ENCODE assay signal across 8 mouse cellular contexts in the genomic region with DNA sequence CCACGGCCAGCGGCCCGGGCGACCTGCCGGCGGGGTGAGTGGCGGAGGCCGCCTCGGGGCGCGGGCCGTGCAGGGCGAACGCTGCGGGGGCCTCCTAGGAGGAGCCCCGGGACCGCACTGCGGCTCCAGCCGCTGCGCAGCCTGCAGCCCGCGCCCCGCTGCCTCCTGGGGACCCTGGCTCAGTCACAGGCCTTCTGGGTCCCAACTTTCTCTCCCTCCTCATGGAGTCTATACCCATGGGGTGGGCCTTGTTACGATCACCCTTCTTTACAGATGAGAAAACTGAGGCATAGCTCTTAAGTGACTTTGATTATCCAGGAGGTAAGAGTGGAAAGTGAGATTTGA. TPM values are rescaled to one million over a fixed set of nuclear protein-coding genes. Genes with fewer than 3 reads are reported as not detected.
DNase-seq lines count a peak whose midpoint lies in the region; ATAC-seq and TF ChIP-seq lines count a peak whose summit lies in the region.

No protein-coding gene starts in this region.

- peak overlapping the region; percentile 99 for H3K4me2 ChIP-seq in lung, embryonic 14.5 days
- peak overlapping the region; percentile 99 for H3K4me2 ChIP-seq in embryonic facial prominence, embryonic 15.5 days (replicated peaks)
- H3K4me2 ChIP-seq in intestine, embryonic 15.5 days (replicated peaks): peak overlapping the region; percentile 96
- H3K4me2 ChIP-seq in neural tube, embryonic 13.5 days: peak overlapping the region; percentile 75

- peak overlapping the region; percentile 82 for H3K27ac ChIP-seq in lung, embryonic 14.5 days (ENCODE audit: low read depth)
- no peak overlapping the region for H3K27ac ChIP-seq in embryonic facial prominence, embryonic 15.5 days (replicated peaks)
- peak overlapping the region; percentile 81 for H3K27ac ChIP-seq in intestine, embryonic 15.5 days
- no peak overlapping the region for H3K27ac ChIP-seq in neural tube, embryonic 13.5 days (replicated peaks)
- H3K27ac ChIP-seq in thymus, adult 2 months (ENCODE audit: control insufficient read depth, insufficient read depth, low read length): no peak overlapping the region

- peaks cover 6% of the 10 kb centered on the region; the same call in 1 of the 2 replicates for H3K4me1 ChIP-seq in lung, embryonic 14.5 days (ENCODE audit: insufficient read depth)
- peaks cover 31% of the 10 kb centered on the region for H3K4me1 ChIP-seq in embryonic facial prominence, embryonic 15.5 days
- peaks cover 24% of the 10 kb centered on the region for H3K4me1 ChIP-seq in intestine, embryonic 15.5 days (replicated peaks)
- H3K4me1 ChIP-seq in neural tube, embryonic 13.5 days (replicated peaks): peaks cover 15% of the 10 kb centered on the region
- no peaks in the 10 kb centered on the region for H3K4me1 ChIP-seq in thymus, adult 2 months (replicated peaks; ENCODE audit: control insufficient read depth, insufficient read depth, low read length)

- no peak; the same call in 1 of the 2 replicates for ATAC-seq in lung, embryonic 14.5 days (ENCODE audit: insufficient read depth)
- ATAC-seq in embryonic facial prominence, embryonic 15.5 days (ENCODE audit: insufficient number of reproducible peaks, low FRiP score, low TSS enrichment, low read depth): no peak
- ATAC-seq in intestine, embryonic 15.5 days: peak; percentile 9; the same call in 1 of the 2 replicates
- peak; percentile 61 for ATAC-seq in neural tube, embryonic 13.5 days (ENCODE audit: low read depth)
- no peak for ATAC-seq in frontal cortex, adult (ENCODE audit: low TSS enrichment)

- no peaks in the 10 kb centered on the region for H3K36me3 ChIP-seq in lung, embryonic 14.5 days (ENCODE audit: insufficient read depth)
- no peaks in the 10 kb centered on the region for H3K36me3 ChIP-seq in embryonic facial prominence, embryonic 15.5 days
- no peaks in the 10 kb centered on the region for H3K36me3 ChIP-seq in intestine, embryonic 15.5 days
- no peaks in the 10 kb centered on the region for H3K36me3 ChIP-seq in neural tube, embryonic 13.5 days
- H3K36me3 ChIP-seq in thymus, adult 2 months (ENCODE audit: control insufficient read depth, insufficient read depth, low read length): no peaks in the 10 kb centered on the region

- peak overlapping the region; percentile 67 for H3K9ac ChIP-seq in lung, embryonic 14.5 days
- H3K9ac ChIP-seq in embryonic facial prominence, embryonic 15.5 days: peak overlapping the region; percentile 50; the same call in 1 of the 2 replicates
- peak overlapping the region; percentile 64 for H3K9ac ChIP-seq in intestine, embryonic 15.5 days
- H3K9ac ChIP-seq in neural tube, embryonic 13.5 days: peak overlapping the region; percentile 78

- TF ChIP-seq CTCF in lung, embryonic 14.5 days (IDR thresholded peaks at IDR 0.05; ENCODE audit: low read depth): no peak
- TF ChIP-seq CTCF in thymus, adult 2 months (IDR thresholded peaks at IDR 0.05; ENCODE audit: borderline replicate concordance, control insufficient read depth, extremely low read depth, insufficient read depth, low read length, poor library complexity): no peak

- peak; percentile 54 for DNase-seq in lung, embryonic 14.5 days
- DNase-seq in lung, postnatal 4 days: no peak
- DNase-seq in thymus, adult 2 months: no peak
- DNase-seq in left cerebral cortex, postnatal 4 days: no peak

- no peaks in the 10 kb centered on the region for H3K9me3 ChIP-seq in lung, embryonic 14.5 days (ENCODE audit: low read depth, low read length)
- H3K9me3 ChIP-seq in embryonic facial prominence, embryonic 15.5 days (replicated peaks): no peaks in the 10 kb centered on the region
- no peaks in the 10 kb centered on the region for H3K9me3 ChIP-seq in intestine, embryonic 15.5 days
- no peaks in the 10 kb centered on the region for H3K9me3 ChIP-seq in neural tube, embryonic 13.5 days

- H3K27me3 ChIP-seq in lung, embryonic 14.5 days (ENCODE audit: insufficient read depth, low read length): no peaks in the 10 kb centered on the region
- H3K27me3 ChIP-seq in embryonic facial prominence, embryonic 15.5 days: no peaks in the 10 kb centered on the region
- H3K27me3 ChIP-seq in intestine, embryonic 15.5 days (replicated peaks): no peaks in the 10 kb centered on the region
- H3K27me3 ChIP-seq in neural tube, embryonic 13.5 days: peaks cover 7% of the 10 kb centered on the region
- H3K27me3 ChIP-seq in thymus, adult 2 months (ENCODE audit: control insufficient read depth, insufficient read depth, low read length): peaks cover 13% of the 10 kb centered on the region; the same call in 1 of the 2 replicates

- peak overlapping the region; percentile 63 for H3K4me3 ChIP-seq in lung, embryonic 14.5 days (ENCODE audit: low read depth, low read length)
- peak overlapping the region; percentile 67 for H3K4me3 ChIP-seq in embryonic facial prominence, embryonic 15.5 days (replicated peaks)
- peak overlapping the region; percentile 54 for H3K4me3 ChIP-seq in intestine, embryonic 15.5 days (replicated peaks)
- H3K4me3 ChIP-seq in neural tube, embryonic 13.5 days: peak overlapping the region; percentile 51
- no peak overlapping the region for H3K4me3 ChIP-seq in thymus, adult 2 months (ENCODE audit: control insufficient read depth, insufficient read depth, low read length)

- no peak for TF ChIP-seq POLR2A in thymus, adult 2 months (IDR thresholded peaks at IDR 0.05; ENCODE audit: control insufficient read depth, extremely low read depth, insufficient read depth, low read length, poor library complexity)

- 2% methylated on average over 24 of the region's 24 CpGs for WGBS in lung, embryonic 14.5 days
- WGBS in embryonic facial prominence, embryonic 15.5 days: 3% methylated on average over 19 of the region's 24 CpGs
- WGBS in intestine, embryonic 15.5 days: 4% methylated on average over 11 of the region's 24 CpGs
- 3% methylated on average over 24 of the region's 24 CpGs for WGBS in neural tube, embryonic 13.5 days
- 6% methylated on average over 24 of the region's 24 CpGs for WGBS in thymus, adult 2 months

- intact Hi-C loops in left cerebral cortex, postnatal 4 days (cut with DNase I): no loop called here

RNA-seq across cellular contexts. Expression of a gene that starts 0.7 kb away (rescaled TPM):
- 5.5 and 5.9 TPM in 2 replicates for polyA plus RNA-seq in lung, embryonic 14.5 days (2014; fragmentation: Nextera tagmentation; extraction: Ambion mirVana)
- 6.6 and 7.5 TPM in 2 replicates for polyA plus RNA-seq in embryonic facial prominence, embryonic 15.5 days (2015; fragmentation: Nextera tagmentation; extraction: Ambion mirVana)
- polyA plus RNA-seq in intestine, embryonic 15.5 days (2015; fragmentation: Nextera tagmentation; extraction: Ambion mirVana): 17.0 and 21.5 TPM in 2 replicates
- 0.74 and 1.4 TPM in 2 replicates for polyA plus RNA-seq in neural tube, embryonic 13.5 days (2015; fragmentation: Nextera tagmentation; extraction: Ambion mirVana)
- 15.0 and 17.2 TPM in 2 replicates for polyA plus RNA-seq in thymus, adult 2 months (2012; rRNA removed)
- total RNA-seq in left cerebral cortex, postnatal 4 days (2021): 1 to 10 TPM; 1.4 to 1.6 TPM

Comparison
In these comparisons a context has a peak if more than half of its experiments do, and no peak if none do; other contexts are left out.
1. ATAC-seq: peak in intestine, embryonic 15.5 days (single experiment) and neural tube, embryonic 13.5 days (single experiment); none in lung, embryonic 14.5 days (single experiment), embryonic facial prominence, embryonic 15.5 days (single experiment) and frontal cortex, adult (single experiment).
2. H3K27ac ChIP-seq: peak in lung, embryonic 14.5 days (single experiment) and intestine, embryonic 15.5 days (single experiment); none in embryonic facial prominence, embryonic 15.5 days (single experiment), neural tube, embryonic 13.5 days (single experiment) and thymus, adult 2 months (single experiment).
3. Peak in every context shown above with its lines, with median percentiles within 50 percentile points of each other: H3K4me2 ChIP-seq and H3K9ac ChIP-seq.